Mouse (Mus musculus) embryonic facial prominence, embryonic 15.5 days (tissue): ENCODE data around the gene Akt3. TPM values are rescaled to one million over a fixed set of nuclear protein-coding genes. Genes with fewer than 3 reads are reported as not detected.

Experiments used
- ATAC-seq: fragments of 200-750 bp; cut with Nextera tagmentation; 2 replicates; pipeline ENCODE4 v1.8.0; 2017; ENCODE audit warnings: low read depth, moderate TSS enrichment; ENCODE audit not compliant: insufficient number of reproducible peaks, low FRiP score, low TSS enrichment
- H3K27ac ChIP-seq: fragments of 300-500 bp; sonication (generic); replicated peaks from 2 replicates; pipeline ENCODE4 v1.5.1; 2015; ENCODE audit warnings: mild to moderate bottlenecking, inconsistent platforms
- H3K27me3 ChIP-seq: fragments of 300-500 bp; sonication (generic); 2 replicates; pipeline ENCODE4 v1.6.1; 2015; ENCODE audit warnings: inconsistent platforms
- H3K36me3 ChIP-seq: fragments of 300-500 bp; sonication (generic); 2 replicates; pipeline ENCODE4 v1.6.1; 2015; ENCODE audit warnings: mild to moderate bottlenecking, inconsistent platforms
- H3K4me1 ChIP-seq: fragments of 300-500 bp; sonication (generic); 2 replicates; pipeline ENCODE4 v1.6.1; 2015; ENCODE audit warnings: inconsistent platforms
- H3K4me2 ChIP-seq: fragments of 300-500 bp; sonication (generic); replicated peaks from 2 replicates; pipeline ENCODE4 v1.6.1; 2015; ENCODE audit warnings: mild to moderate bottlenecking, inconsistent platforms
- H3K4me3 ChIP-seq: fragments of 300-500 bp; sonication (generic); replicated peaks from 2 replicates; pipeline ENCODE4 v1.5.1; 2015; ENCODE audit warnings: mild to moderate bottlenecking, inconsistent platforms
- H3K9ac ChIP-seq: fragments of 300-500 bp; sonication (generic); 2 replicates; pipeline ENCODE4 v1.6.1; 2015; ENCODE audit warnings: inconsistent platforms
- H3K9me3 ChIP-seq: fragments of 300-500 bp; sonication (generic); replicated peaks from 2 replicates; pipeline ENCODE4 v1.6.1; 2016; ENCODE audit warnings: inconsistent platforms
- WGBS: fragments of 180-500 bp; shearing (Covaris S2); methylation state at CpG from one replicate; pipeline ENCODE4 v1.1.7; 2015; 5-methylcytosine and 5-hydroxymethylcytosine counted together
- polyA plus RNA-seq: library from polyadenylated mRNA; unstranded; fragments of >200 nt; fragmentation: Nextera tagmentation; extraction: Ambion mirVana; gene quantifications from 2 replicates; pipeline ENCODE4 v1.2.1, GENCODE M21; 2015

Akt3 gene
- polyA plus RNA-seq, 1 experiment from 2014 or later, result 5.2 TPM

- ATAC-seq, result peak; percentile 27; the same call in 1 of the 2 replicates
Observed at GRCm38 (mm10) chr1:177010607-177011302, 247.2 kb downstream of the Akt3 start.

GRCm38 (mm10) chr1:177010041-177010440 is 248.0 kb downstream of the Akt3 start:
- WGBS, result 46% methylated on average over 3 of the region's 3 CpGs
- no peak for ATAC-seq
- H3K9me3 ChIP-seq, result no peaks in the 10 kb centered on the region
- H3K27me3 ChIP-seq, result no peaks in the 10 kb centered on the region
- H3K4me3 ChIP-seq, result no peak overlapping the region
- no peak overlapping the region for H3K9ac ChIP-seq
- no peak overlapping the region for H3K27ac ChIP-seq
- no peak overlapping the region for H3K4me2 ChIP-seq
- H3K36me3 ChIP-seq, result no peaks in the 10 kb centered on the region
- H3K4me1 ChIP-seq, result peaks cover 28% of the 10 kb centered on the region

More at GRCm38 (mm10) chr1:177010607-177011302, 247.2 kb downstream of the Akt3 start:
- Histone ChIP-seq H3K4me2 (no peak overlapping the region), H3K27ac (no peak overlapping the region), H3K27me3 (no peaks in the 10 kb centered on the region), H3K9me3 (no peaks in the 10 kb centered on the region), H3K4me3 (no peak overlapping the region), H3K36me3 (no peaks in the 10 kb centered on the region), H3K9ac (no peak overlapping the region), H3K4me1 (peaks cover 30% of the 10 kb centered on the region)
- WGBS, result 45% methylated on average over 6 of the region's 6 CpGs

GRCm38 (mm10) chr1:177008777-177009176 is 249.2 kb downstream of the Akt3 start:
- Histone ChIP-seq H3K4me2 (no peak overlapping the region), H3K9me3 (no peaks in the 10 kb centered on the region), H3K36me3 (no peaks in the 10 kb centered on the region), H3K27ac (no peak overlapping the region), H3K27me3 (no peaks in the 10 kb centered on the region), H3K4me3 (no peak overlapping the region), H3K4me1 (peaks cover 17% of the 10 kb centered on the region), H3K9ac (no peak overlapping the region)
- WGBS, result 36% methylated on average over 1 of the region's 1 CpGs
- ATAC-seq, result peak; percentile 45; the same call in 1 of the 2 replicates

GRCm38 (mm10) chr1:177007405-177007804 is 250.6 kb downstream of the Akt3 start:
- no peaks in the 10 kb centered on the region for H3K27me3 ChIP-seq
- H3K27ac ChIP-seq, result no peak overlapping the region
- ATAC-seq, result no peak
- WGBS, result 77% methylated on average over 3 of the region's 3 CpGs
- H3K4me3 ChIP-seq, result no peak overlapping the region
- H3K36me3 ChIP-seq, result no peaks in the 10 kb centered on the region
- no peak overlapping the region for H3K4me2 ChIP-seq
- no peaks in the 10 kb centered on the region for H3K9me3 ChIP-seq
- H3K4me1 ChIP-seq, result peaks cover 20% of the 10 kb centered on the region
- no peak overlapping the region for H3K9ac ChIP-seq

- Histone ChIP-seq H3K9me3 (no peaks in the 10 kb centered on the region), H3K4me3 (no peak overlapping the region), H3K27ac (no peak overlapping the region), H3K4me1 (0 out of 2 replicates have a peak, but pooled peaks cover 3% of the 10 kb centered on the region), H3K36me3 (no peaks in the 10 kb centered on the region), H3K27me3 (no peaks in the 10 kb centered on the region; the same call in 1 of the 2 replicates), H3K4me2 (no peak overlapping the region), H3K9ac (no peak overlapping the region)
- no peak for ATAC-seq
- WGBS, result 75% methylated on average over 4 of the region's 4 CpGs
Observed at GRCm38 (mm10) chr1:177004041-177004741, 253.8 kb downstream of the Akt3 start.

- Histone ChIP-seq H3K9me3 (no peaks in the 10 kb centered on the region), H3K4me2 (no peak overlapping the region), H3K9ac (no peak overlapping the region), H3K27me3 (peaks cover 2% of the 10 kb centered on the region), H3K4me3 (no peak overlapping the region), H3K36me3 (no peaks in the 10 kb centered on the region), H3K4me1 (peaks cover 6% of the 10 kb centered on the region; the same call in 1 of the 2 replicates), H3K27ac (no peak overlapping the region)
- ATAC-seq, result no peak
- 42% methylated on average over 6 of the region's 6 CpGs for WGBS
Observed at GRCm38 (mm10) chr1:177002951-177003350, 255.1 kb downstream of the Akt3 start.

- peaks cover 39% of the 10 kb centered on the region for H3K4me1 ChIP-seq
- H3K36me3 ChIP-seq, result no peaks in the 10 kb centered on the region
- H3K9me3 ChIP-seq, result no peaks in the 10 kb centered on the region
- no peak overlapping the region for H3K27ac ChIP-seq
- WGBS, result 29% methylated on average over 6 of the region's 6 CpGs
- H3K4me2 ChIP-seq, result no peak overlapping the region
- no peak overlapping the region for H3K4me3 ChIP-seq
- no peak for ATAC-seq
- no peak overlapping the region for H3K9ac ChIP-seq
- H3K27me3 ChIP-seq, result peaks cover 5% of the 10 kb centered on the region
Observed at GRCm38 (mm10) chr1:176999011-176999410, 259.0 kb downstream of the Akt3 start.

GRCm38 (mm10) chr1:176997711-176998689 is 260.0 kb downstream of the Akt3 start:
- WGBS, result 56% methylated on average over 33 of the region's 33 CpGs
- Histone ChIP-seq H3K27me3 (peaks cover 5% of the 10 kb centered on the region), H3K4me3 (no peak overlapping the region), H3K4me1 (peaks cover 46% of the 10 kb centered on the region), H3K4me2 (no peak overlapping the region), H3K36me3 (no peaks in the 10 kb centered on the region), H3K9me3 (no peaks in the 10 kb centered on the region), H3K27ac (0 out of 2 replicates have a peak overlapping the region, but pooled peaks have one; percentile 17), H3K9ac (no peak overlapping the region)
- ATAC-seq, result 0 out of 2 replicates have a peak, but pooled peaks have one; percentile 16

GRCm38 (mm10) chr1:176997254-176997653 is 260.7 kb downstream of the Akt3 start:
- WGBS, result 51% methylated on average over 6 of the region's 6 CpGs
- H3K9ac ChIP-seq, result no peak overlapping the region

GRCm38 (mm10) chr1:176996630-176997201 is 261.3 kb downstream of the Akt3 start:
- ATAC-seq, result no peak
- peaks cover 46% of the 10 kb centered on the region for H3K4me1 ChIP-seq

More at GRCm38 (mm10) chr1:176997254-176997653, 260.7 kb downstream of the Akt3 start:
- Histone ChIP-seq H3K27me3 (peaks cover 5% of the 10 kb centered on the region), H3K4me1 (peaks cover 46% of the 10 kb centered on the region), H3K27ac (no peak overlapping the region), H3K36me3 (no peaks in the 10 kb centered on the region), H3K9me3 (no peaks in the 10 kb centered on the region), H3K4me2 (peak overlapping the region; percentile 31; the same call in 1 of the 2 replicates), H3K4me3 (no peak overlapping the region)
- no peak for ATAC-seq

More at GRCm38 (mm10) chr1:176996630-176997201, 261.3 kb downstream of the Akt3 start:
- peaks cover 5% of the 10 kb centered on the region for H3K27me3 ChIP-seq
- H3K9me3 ChIP-seq, result no peaks in the 10 kb centered on the region
- no peak overlapping the region; the same call in 1 of the 2 replicates for H3K4me3 ChIP-seq
- H3K36me3 ChIP-seq, result no peaks in the 10 kb centered on the region
- H3K27ac ChIP-seq, result no peak overlapping the region
- peak overlapping the region; percentile 31 for H3K4me2 ChIP-seq
- H3K9ac ChIP-seq, result no peak overlapping the region
- 27% methylated on average over 16 of the region's 16 CpGs for WGBS
